Mouse (Mus musculus): ENCODE results near the gene Gata2.

GRCm38 (mm10) chr6:88193433-88194052 is at the start of gene Gata2:
- no peak for TF ChIP-seq CTCF (IDR thresholded peaks at IDR 0.05; ENCODE audit: low read depth, low read length)
- TF ChIP-seq GATA1 (IDR thresholded peaks at IDR 0.05; ENCODE audit: borderline replicate concordance, low read length) = no peak
- TF ChIP-seq TAL1 (conservative IDR thresholded peaks at IDR 0.05; ENCODE audit: low read depth, low read length) = no peak
- TF ChIP-seq GATA2 (IDR thresholded peaks at IDR 0.05; ENCODE audit: borderline replicate concordance, low read depth, low read length) = no peak

All from G1E (cell line).